Mouse (Mus musculus) midbrain, embryonic 11.5 days (tissue): Measurements from ENCODE around the gene Ank3. TPM values are rescaled to one million over a fixed set of nuclear protein-coding genes. Genes with fewer than 3 reads are reported as not detected.

Experiments used
- ATAC-seq: fragments of 200-750 bp; cut with Nextera tagmentation; 2 replicates; pipeline ENCODE4 v1.8.0; 2017; ENCODE audit warnings: moderate TSS enrichment, moderate library complexity; ENCODE audit not compliant: low FRiP score
- DNase-seq: peaks from one replicate; pipeline ENCODE4 v3.0.0; 2015; ENCODE audit warnings: low spot score; ENCODE audit errors: missing footprints
- H3K27ac ChIP-seq: fragments of 300-500 bp; sonication (generic); 2 replicates; pipeline ENCODE4 v1.5.1; 2014; ENCODE audit warnings: low read depth, low read length
- H3K27me3 ChIP-seq: fragments of 300-500 bp; sonication (generic); 2 replicates; pipeline ENCODE4 v1.6.1; 2014; ENCODE audit warnings: mild to moderate bottlenecking, low read length, moderate library complexity, mixed read lengths; ENCODE audit not compliant: control insufficient read depth, insufficient read depth
- H3K36me3 ChIP-seq: fragments of 300-500 bp; sonication (generic); 2 replicates; pipeline ENCODE4 v1.6.1; 2014; ENCODE audit warnings: mild to moderate bottlenecking, low read length, moderate library complexity, mixed read lengths; ENCODE audit not compliant: control insufficient read depth, insufficient read depth
- H3K4me1 ChIP-seq: fragments of 300-500 bp; sonication (generic); 2 replicates; pipeline ENCODE4 v1.6.1; 2014; ENCODE audit warnings: low read length; ENCODE audit not compliant: control insufficient read depth, insufficient read depth
- H3K4me2 ChIP-seq: fragments of 300-500 bp; sonication (generic); 2 replicates; pipeline ENCODE4 v1.6.1; 2014; ENCODE audit warnings: mild to moderate bottlenecking, moderate library complexity
- H3K4me3 ChIP-seq: fragments of 300-500 bp; sonication (generic); 2 replicates; pipeline ENCODE4 v1.5.1; 2014; ENCODE audit warnings: low read depth, low read length
- H3K9ac ChIP-seq: fragments of 300-500 bp; sonication (generic); 2 replicates; pipeline ENCODE4 v1.6.1; 2014; ENCODE audit warnings: low read length
- H3K9me3 ChIP-seq: fragments of 300-500 bp; sonication (generic); 2 replicates; pipeline ENCODE4 v1.6.1; 2016; ENCODE audit warnings: low read length; ENCODE audit not compliant: control insufficient read depth
- WGBS: fragments of 180-500 bp; shearing (Covaris S2); extraction: QIAGEN DNeasy Blood & Tissue Kit; methylation state at CpG from one replicate; pipeline ENCODE4 v1.1.7; 2014; 5-methylcytosine and 5-hydroxymethylcytosine counted together
- polyA plus RNA-seq: library from polyadenylated mRNA; unstranded; fragments of >200 nt; fragmentation: Nextera tagmentation; extraction: Ambion mirVana; gene quantifications from 2 replicates; pipeline ENCODE4 v1.2.1, GENCODE M21; 2014

The Ank3 gene
- polyA plus RNA-seq, 1 experiment from 2014 or later = 58.8 TPM

DNA sequence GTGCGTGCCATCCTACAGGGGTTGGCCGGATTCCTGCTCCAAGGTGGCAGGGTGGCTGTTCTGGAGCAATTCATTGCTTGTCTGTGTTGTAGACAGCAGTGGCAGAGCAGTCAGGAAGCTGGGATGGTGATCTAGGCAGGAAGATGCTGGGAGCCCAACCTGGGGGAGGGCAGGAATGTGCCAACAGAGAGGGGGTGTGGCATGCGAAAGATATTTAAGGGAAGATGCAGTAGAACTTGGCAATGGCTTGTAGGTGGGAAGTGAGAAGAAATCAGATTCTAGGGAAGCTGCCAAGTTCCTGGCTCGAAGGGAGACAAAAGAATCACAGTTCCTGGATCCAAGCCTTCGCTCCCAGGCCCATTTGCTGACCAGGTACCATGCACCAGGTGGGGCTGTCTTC, 312.2 kb downstream of the Ank3 start:
- Histone ChIP-seq H3K4me1 (peaks cover 23% of the 10 kb centered on the region), H3K4me2 (no peak overlapping the region), H3K27ac (no peak overlapping the region), H3K27me3 (no peaks in the 10 kb centered on the region), H3K9me3 (no peaks in the 10 kb centered on the region), H3K9ac (no peak overlapping the region), H3K4me3 (no peak overlapping the region), H3K36me3 (no peaks in the 10 kb centered on the region)
- DNase-seq (no peak), ATAC-seq (no peak)
- WGBS = 90% methylated on average over 5 of the region's 5 CpGs

- Histone ChIP-seq H3K4me1 (peaks cover 20% of the 10 kb centered on the region), H3K9ac (no peak overlapping the region), H3K36me3 (no peaks in the 10 kb centered on the region), H3K9me3 (no peaks in the 10 kb centered on the region), H3K4me2 (no peak overlapping the region), H3K27ac (no peak overlapping the region), H3K4me3 (no peak overlapping the region), H3K27me3 (no peaks in the 10 kb centered on the region)
- DNase-seq = no peak
- no peak for ATAC-seq
- 85% methylated on average over 4 of the region's 4 CpGs for WGBS
Measured at GRCm38 (mm10) chr10:69716907-69717306, 318.3 kb downstream of the Ank3 start.

DNA sequence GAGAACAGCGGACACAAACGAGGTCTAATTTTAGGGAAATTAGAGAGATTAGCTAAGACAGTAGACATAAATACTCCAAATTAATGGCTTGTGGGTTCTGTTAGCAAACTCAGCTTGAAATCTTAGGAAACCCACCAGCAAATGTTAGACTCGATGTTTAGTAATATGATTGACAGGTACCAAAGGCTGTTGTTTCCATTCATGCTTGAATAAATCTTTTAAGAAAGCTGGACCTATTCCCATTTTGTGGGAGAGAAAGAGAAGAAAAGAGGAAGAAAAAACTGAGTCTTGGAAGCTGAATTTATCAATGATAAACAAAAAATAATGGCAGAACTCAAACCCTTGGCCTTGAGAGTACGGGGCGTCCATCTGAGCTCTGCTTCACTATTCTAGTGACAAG, 320.8 kb downstream of the Ank3 start:
- H3K4me2 ChIP-seq = no peak overlapping the region
- H3K9ac ChIP-seq = no peak overlapping the region
- peak overlapping the region; percentile 12; the same call in 1 of the 2 replicates for H3K27ac ChIP-seq
- no peak overlapping the region for H3K4me3 ChIP-seq
- H3K9me3 ChIP-seq = no peaks in the 10 kb centered on the region
- DNase-seq (no peak), ATAC-seq (no peak)
- H3K36me3 ChIP-seq = no peaks in the 10 kb centered on the region
- H3K4me1 ChIP-seq = peaks cover 20% of the 10 kb centered on the region
- H3K27me3 ChIP-seq = no peaks in the 10 kb centered on the region
- WGBS = 76% methylated on average over 5 of the region's 5 CpGs

DNA sequence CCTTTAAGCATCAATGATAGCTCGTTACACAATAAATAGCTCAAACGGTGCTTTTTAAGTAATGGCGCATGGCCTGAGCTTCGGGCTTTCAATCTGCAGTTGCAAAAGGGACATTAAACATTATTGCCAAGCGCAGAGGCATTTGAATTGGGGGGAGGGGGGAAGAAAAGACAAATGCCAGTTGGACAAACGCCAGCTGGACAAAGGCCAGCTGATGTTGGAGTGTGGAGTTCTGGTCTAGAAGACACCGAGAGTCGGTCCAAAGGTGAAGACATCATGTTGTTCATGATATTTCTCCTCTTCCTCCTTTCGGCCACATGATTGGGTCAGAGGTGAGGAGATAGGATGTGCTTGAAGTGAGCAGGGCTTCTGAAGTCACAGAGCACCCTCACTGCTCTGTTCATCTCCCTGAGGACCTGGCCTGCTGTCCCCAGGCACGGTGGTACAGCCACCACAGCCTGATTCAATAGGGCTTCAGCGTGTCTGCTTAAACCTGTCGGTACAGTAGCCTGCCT, 321.4 kb downstream of the Ank3 start:
- DNase-seq (no peak), ATAC-seq (peak; percentile 45; the same call in 1 of the 2 replicates)
- peak overlapping the region; percentile 12 for H3K27ac ChIP-seq
- no peaks in the 10 kb centered on the region for H3K9me3 ChIP-seq
- H3K9ac ChIP-seq = no peak overlapping the region
- peaks cover 20% of the 10 kb centered on the region for H3K4me1 ChIP-seq
- H3K27me3 ChIP-seq = no peaks in the 10 kb centered on the region
- H3K4me3 ChIP-seq = no peak overlapping the region
- WGBS = 54% methylated on average over 12 of the region's 12 CpGs
- no peaks in the 10 kb centered on the region for H3K36me3 ChIP-seq
- no peak overlapping the region for H3K4me2 ChIP-seq

GRCm38 (mm10) chr10:69720452-69720851, 321.9 kb downstream of the Ank3 start:
- Histone ChIP-seq H3K27ac (peak overlapping the region; percentile 54), H3K4me3 (no peak overlapping the region), H3K27me3 (no peaks in the 10 kb centered on the region), H3K9ac (no peak overlapping the region), H3K4me2 (no peak overlapping the region), H3K36me3 (no peaks in the 10 kb centered on the region), H3K9me3 (no peaks in the 10 kb centered on the region), H3K4me1 (peaks cover 20% of the 10 kb centered on the region)
- 25% methylated on average over 10 of the region's 10 CpGs for WGBS
- DNase-seq (no peak), ATAC-seq (peak; percentile 47; the same call in 1 of the 2 replicates)

GRCm38 (mm10) chr10:69720899-69721490, 322.4 kb downstream of the Ank3 start:
- Histone ChIP-seq H3K36me3 (no peaks in the 10 kb centered on the region), H3K9me3 (no peaks in the 10 kb centered on the region), H3K4me3 (no peak overlapping the region), H3K4me2 (no peak overlapping the region), H3K9ac (0 out of 2 replicates have a peak overlapping the region, but pooled peaks have one; percentile 33), H3K27ac (peak overlapping the region; percentile 54), H3K27me3 (no peaks in the 10 kb centered on the region), H3K4me1 (peaks cover 20% of the 10 kb centered on the region)
- peak; percentile 44 for ATAC-seq
- 28% methylated on average over 6 of the region's 6 CpGs for WGBS
- no peak for DNase-seq

DNA sequence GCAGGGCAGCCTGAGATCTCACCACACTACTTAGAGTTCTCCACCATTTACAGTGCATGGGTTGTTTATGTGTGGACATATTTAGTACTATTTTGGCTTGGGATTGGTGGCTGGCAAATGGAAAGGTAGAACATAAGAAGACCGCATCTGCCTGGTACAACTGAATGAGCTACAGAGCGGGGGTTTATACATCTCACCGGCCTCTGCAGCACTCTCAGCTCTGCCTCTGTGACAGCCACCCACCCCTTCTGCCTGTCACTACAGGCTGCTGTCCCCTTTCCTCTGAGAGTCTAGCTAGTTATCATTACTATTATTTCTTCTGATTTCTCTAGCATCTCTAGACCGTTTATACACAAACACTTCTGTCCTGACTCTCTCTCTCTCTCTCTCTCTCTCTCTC, 325.6 kb downstream of the Ank3 start:
- no peak for ATAC-seq
- Histone ChIP-seq H3K27me3 (no peaks in the 10 kb centered on the region), H3K4me3 (no peak overlapping the region), H3K9me3 (no peaks in the 10 kb centered on the region), H3K4me1 (peaks cover 20% of the 10 kb centered on the region), H3K4me2 (no peak overlapping the region), H3K36me3 (no peaks in the 10 kb centered on the region), H3K9ac (no peak overlapping the region), H3K27ac (no peak overlapping the region)
- 92% methylated on average over 4 of the region's 4 CpGs for WGBS
- no peak for DNase-seq

GRCm38 (mm10) chr10:69725078-69725477, 326.5 kb downstream of the Ank3 start:
- H3K36me3 ChIP-seq = no peaks in the 10 kb centered on the region
- H3K27ac ChIP-seq = no peak overlapping the region
- no peak for DNase-seq
- 64% methylated on average over 14 of the region's 14 CpGs for WGBS
- no peak overlapping the region for H3K4me3 ChIP-seq
- no peaks in the 10 kb centered on the region for H3K27me3 ChIP-seq
- H3K4me2 ChIP-seq = no peak overlapping the region
- H3K9me3 ChIP-seq = no peaks in the 10 kb centered on the region
- peak; percentile 47; the same call in 1 of the 2 replicates for ATAC-seq
- no peak overlapping the region for H3K9ac ChIP-seq
- peaks cover 13% of the 10 kb centered on the region for H3K4me1 ChIP-seq

DNA sequence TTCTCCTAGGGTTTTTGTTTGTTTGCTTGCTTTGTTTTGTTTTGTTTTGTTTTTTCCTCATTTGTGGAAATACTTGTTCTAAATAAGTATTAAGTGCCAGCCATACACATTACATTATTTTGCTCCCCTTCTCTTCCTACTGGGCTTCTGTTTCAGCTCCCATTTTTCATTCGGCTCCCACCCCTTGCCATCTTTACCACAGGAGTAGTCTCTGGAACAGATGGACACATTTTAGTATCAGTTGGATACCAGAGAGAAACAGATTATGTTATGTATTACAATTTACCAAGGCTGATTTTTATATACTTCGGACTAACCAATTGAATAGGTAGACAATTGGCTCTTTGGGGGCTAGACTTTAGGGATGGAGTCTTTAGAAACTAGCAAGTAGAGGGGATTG, 327.7 kb downstream of the Ank3 start:
- DNase-seq (no peak), ATAC-seq (no peak)
- Histone ChIP-seq H3K4me1 (peaks cover 2% of the 10 kb centered on the region; the same call in 1 of the 2 replicates), H3K9ac (no peak overlapping the region), H3K4me3 (no peak overlapping the region), H3K27ac (no peak overlapping the region), H3K36me3 (no peaks in the 10 kb centered on the region), H3K9me3 (no peaks in the 10 kb centered on the region), H3K27me3 (no peaks in the 10 kb centered on the region), H3K4me2 (no peak overlapping the region)
- WGBS = 95% methylated on average over 2 of the region's 2 CpGs
